Mouse (Mus musculus): ENCODE measurements at regions not wholly inside any gene's neighbourhood (a gene's known extent, or its start where the extent isn't known, plus 50 kb on each side); places are given as distances from the start of the nearest gene placed in this dataset.
"Not testable (repeated sequence)": the region's sequence is repeated elsewhere in the genome, so short reads cannot be mapped to it uniquely, and the experiment has no call there.

DNA sequence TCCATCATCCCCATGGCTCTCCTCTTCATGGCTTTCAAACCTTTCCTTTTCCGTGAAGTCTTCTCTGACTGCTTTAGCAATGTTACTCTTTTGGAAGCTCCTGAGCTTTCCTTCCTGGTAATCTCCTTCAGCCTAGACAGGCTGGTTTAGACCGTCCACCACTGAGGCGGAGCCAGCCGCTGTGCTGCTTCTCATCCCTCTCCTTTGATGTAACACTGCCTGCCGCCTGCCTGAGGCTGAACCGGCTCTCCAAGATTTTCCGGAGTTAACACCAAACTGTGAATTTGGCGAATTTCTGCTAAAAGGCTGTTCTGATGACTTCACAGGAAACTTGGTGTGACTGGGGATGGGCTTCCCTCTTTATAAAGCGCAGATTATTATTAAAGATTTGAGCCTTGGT lies 125.6 kb upstream of the Ranbp3l start:
- H3K9ac ChIP-seq (ENCODE audit: low read depth, low read length), result no peak overlapping the region
- H3K27me3 ChIP-seq (ENCODE audit: control insufficient read depth, insufficient read depth, low read length), result no peaks in the 10 kb centered on the region
- H3K4me1 ChIP-seq (ENCODE audit: control insufficient read depth, insufficient read depth, low read length), result no peaks in the 10 kb centered on the region
- no peaks in the 10 kb centered on the region for H3K9me3 ChIP-seq (replicated peaks; ENCODE audit: control insufficient read depth, low read length)
- no peak for ATAC-seq (replicated peaks; ENCODE audit: insufficient number of reproducible peaks, low FRiP score, low TSS enrichment)
- no peak overlapping the region for H3K4me2 ChIP-seq
- H3K27ac ChIP-seq (ENCODE audit: low read depth, low read length), result no peak overlapping the region
- 31% methylated on average over 9 of the region's 9 CpGs for WGBS (ENCODE audit: insufficient replicate concordance)
- no peak overlapping the region for H3K4me3 ChIP-seq (ENCODE audit: low read depth, low read length)
- no peaks in the 10 kb centered on the region for H3K36me3 ChIP-seq (ENCODE audit: control insufficient read depth, insufficient read depth, low read length)

DNA sequence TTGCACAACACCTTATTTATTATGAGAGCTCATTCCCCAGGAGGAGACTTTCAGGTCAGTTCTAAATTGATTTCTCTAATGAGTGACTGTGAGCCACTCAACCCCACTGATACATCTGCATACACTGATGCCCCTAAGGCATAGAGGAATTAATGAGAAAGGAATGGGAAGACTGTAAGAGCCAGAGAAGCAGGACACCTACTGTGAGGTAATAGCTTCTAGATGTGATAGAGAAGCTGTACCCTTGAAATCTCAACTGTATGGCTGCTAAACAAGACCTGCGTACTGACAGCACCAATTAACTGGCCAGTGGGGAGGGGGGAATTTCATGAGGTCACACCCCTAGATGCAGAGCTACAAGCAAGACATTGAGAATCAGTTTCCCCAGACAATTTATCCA lies 128.3 kb upstream of the Ranbp3l start:
- no peaks in the 10 kb centered on the region for H3K4me1 ChIP-seq (ENCODE audit: control insufficient read depth, insufficient read depth, low read length)
- 78% methylated on average over 1 of the region's 1 CpGs for WGBS (ENCODE audit: insufficient replicate concordance)
- no peak overlapping the region for H3K9ac ChIP-seq (ENCODE audit: low read depth, low read length)
- no peaks in the 10 kb centered on the region for H3K36me3 ChIP-seq (ENCODE audit: control insufficient read depth, insufficient read depth, low read length)
- H3K4me2 ChIP-seq, result no peak overlapping the region
- H3K9me3 ChIP-seq (replicated peaks; ENCODE audit: control insufficient read depth, low read length), result no peaks in the 10 kb centered on the region
- ATAC-seq (replicated peaks; ENCODE audit: insufficient number of reproducible peaks, low FRiP score, low TSS enrichment), result no peak
- H3K27me3 ChIP-seq (ENCODE audit: control insufficient read depth, insufficient read depth, low read length), result no peaks in the 10 kb centered on the region
- H3K27ac ChIP-seq (ENCODE audit: low read depth, low read length), result no peak overlapping the region
- H3K4me3 ChIP-seq (ENCODE audit: low read depth, low read length), result no peak overlapping the region

DNA sequence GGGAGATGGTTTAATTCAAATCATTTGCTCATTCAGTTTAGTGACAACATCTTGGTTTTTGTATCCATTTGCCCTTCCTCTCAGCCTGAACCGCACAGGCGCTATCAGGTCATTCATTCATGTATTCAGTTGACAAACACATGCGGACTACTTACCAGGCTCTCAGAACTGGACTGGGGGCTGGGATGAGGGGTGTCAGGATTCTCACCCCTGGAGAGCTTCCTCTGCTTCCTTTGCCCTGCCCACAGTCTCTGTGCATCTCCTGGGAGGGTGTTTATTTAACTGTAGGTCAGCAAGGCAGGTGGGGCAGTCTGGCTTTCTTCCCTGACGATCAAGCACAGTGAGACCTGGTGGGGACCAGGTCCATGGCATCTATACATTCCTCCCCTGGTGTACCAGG lies 123.6 kb upstream of the Slc1a3 start:
- no peak for ATAC-seq (replicated peaks; ENCODE audit: insufficient number of reproducible peaks, low FRiP score, low TSS enrichment)
- Histone ChIP-seq H3K36me3 (ENCODE audit: control insufficient read depth, insufficient read depth, low read length) (no peaks in the 10 kb centered on the region), H3K4me1 (ENCODE audit: control insufficient read depth, insufficient read depth, low read length) (no peaks in the 10 kb centered on the region), H3K27me3 (ENCODE audit: control insufficient read depth, insufficient read depth, low read length) (no peaks in the 10 kb centered on the region), H3K27ac (ENCODE audit: low read depth, low read length) (no peak overlapping the region), H3K9me3 (replicated peaks; ENCODE audit: control insufficient read depth, low read length) (no peaks in the 10 kb centered on the region), H3K4me2 (no peak overlapping the region), H3K9ac (ENCODE audit: low read depth, low read length) (no peak overlapping the region), H3K4me3 (ENCODE audit: low read depth, low read length) (no peak overlapping the region)
- 69% methylated on average over 4 of the region's 4 CpGs for WGBS (ENCODE audit: insufficient replicate concordance)

DNA sequence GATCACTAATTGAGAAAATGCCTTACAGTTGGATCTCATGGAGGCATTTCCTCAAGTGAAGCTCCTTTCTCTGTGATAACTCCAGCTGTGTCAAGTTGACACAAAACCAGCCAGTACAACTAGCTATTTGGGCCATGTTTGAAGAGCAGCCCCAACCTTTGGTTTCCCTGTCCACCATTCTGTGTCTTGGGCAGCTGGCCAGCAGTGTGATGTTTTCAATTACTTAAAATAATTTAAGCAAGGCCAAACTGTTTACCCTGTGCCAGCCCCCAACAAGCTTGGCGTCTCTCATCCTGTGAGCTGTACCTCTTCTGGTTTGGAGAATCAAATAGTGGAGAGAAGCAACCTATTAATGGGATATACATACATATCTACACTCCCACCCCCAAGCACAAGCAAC lies 122.4 kb upstream of the Slc1a3 start:
- 67% methylated on average over 1 of the region's 1 CpGs for WGBS (ENCODE audit: insufficient replicate concordance)
- no peak for ATAC-seq (replicated peaks; ENCODE audit: insufficient number of reproducible peaks, low FRiP score, low TSS enrichment)
- Histone ChIP-seq H3K27ac (ENCODE audit: low read depth, low read length) (no peak overlapping the region), H3K27me3 (ENCODE audit: control insufficient read depth, insufficient read depth, low read length) (no peaks in the 10 kb centered on the region), H3K4me1 (ENCODE audit: control insufficient read depth, insufficient read depth, low read length) (no peaks in the 10 kb centered on the region), H3K4me2 (no peak overlapping the region), H3K36me3 (ENCODE audit: control insufficient read depth, insufficient read depth, low read length) (no peaks in the 10 kb centered on the region), H3K9ac (ENCODE audit: low read depth, low read length) (no peak overlapping the region), H3K4me3 (ENCODE audit: low read depth, low read length) (no peak overlapping the region), H3K9me3 (replicated peaks; ENCODE audit: control insufficient read depth, low read length) (no peaks in the 10 kb centered on the region)

DNA sequence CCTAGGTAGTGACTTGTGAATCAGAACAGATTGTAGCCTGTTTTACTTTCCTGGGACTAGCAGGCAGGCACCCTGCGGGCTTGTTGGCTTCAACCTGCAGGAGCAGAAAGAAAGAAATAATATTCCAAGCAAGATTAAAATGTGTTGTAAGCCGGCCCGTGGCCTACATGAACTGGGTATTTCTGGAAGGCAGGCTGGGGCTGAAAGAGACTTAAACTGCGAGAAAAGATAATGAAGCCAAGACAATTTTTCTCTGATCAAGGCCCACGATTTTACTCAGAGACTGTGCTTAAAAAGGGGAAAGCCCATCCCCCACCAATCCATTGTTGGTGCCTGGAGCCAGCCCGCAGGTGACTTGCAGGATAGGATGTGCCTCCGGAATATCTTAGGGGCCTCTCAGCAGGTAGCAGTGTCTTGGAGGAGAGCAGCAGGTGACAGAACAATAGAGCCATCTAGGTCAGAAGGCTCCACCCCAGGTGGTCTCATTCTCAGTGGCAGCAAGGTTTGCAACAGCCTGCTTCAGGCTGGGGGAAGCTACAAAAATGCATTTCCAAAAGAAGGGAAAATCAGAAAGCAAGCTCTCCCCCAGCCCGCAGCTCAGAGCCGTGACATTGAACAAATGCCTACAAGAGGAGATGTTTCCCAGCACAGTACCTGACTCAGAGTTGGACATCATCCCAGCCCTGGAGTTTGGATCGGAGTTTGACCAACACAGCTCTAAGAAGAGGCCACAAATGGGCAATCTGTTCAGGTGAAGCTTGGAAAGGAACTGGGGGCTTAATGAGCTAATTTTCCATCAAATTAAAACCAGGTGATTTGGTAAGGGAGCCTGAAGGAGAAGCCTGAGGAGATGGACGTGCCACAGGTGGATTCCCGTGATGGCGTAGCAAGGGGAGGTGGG lies 121.4 kb upstream of the Slc1a3 start:
- Histone ChIP-seq H3K9ac (ENCODE audit: low read depth, low read length) (no peak overlapping the region), H3K27ac (ENCODE audit: low read depth, low read length) (no peak overlapping the region), H3K4me2 (no peak overlapping the region), H3K4me1 (ENCODE audit: control insufficient read depth, insufficient read depth, low read length) (no peaks in the 10 kb centered on the region), H3K36me3 (ENCODE audit: control insufficient read depth, insufficient read depth, low read length) (no peaks in the 10 kb centered on the region), H3K4me3 (ENCODE audit: low read depth, low read length) (no peak overlapping the region), H3K27me3 (ENCODE audit: control insufficient read depth, insufficient read depth, low read length) (no peaks in the 10 kb centered on the region), H3K9me3 (replicated peaks; ENCODE audit: control insufficient read depth, low read length) (no peaks in the 10 kb centered on the region)
- WGBS (ENCODE audit: insufficient replicate concordance), result 57% methylated on average over 13 of the region's 13 CpGs
- ATAC-seq (replicated peaks; ENCODE audit: insufficient number of reproducible peaks, low FRiP score, low TSS enrichment), result no peak

DNA sequence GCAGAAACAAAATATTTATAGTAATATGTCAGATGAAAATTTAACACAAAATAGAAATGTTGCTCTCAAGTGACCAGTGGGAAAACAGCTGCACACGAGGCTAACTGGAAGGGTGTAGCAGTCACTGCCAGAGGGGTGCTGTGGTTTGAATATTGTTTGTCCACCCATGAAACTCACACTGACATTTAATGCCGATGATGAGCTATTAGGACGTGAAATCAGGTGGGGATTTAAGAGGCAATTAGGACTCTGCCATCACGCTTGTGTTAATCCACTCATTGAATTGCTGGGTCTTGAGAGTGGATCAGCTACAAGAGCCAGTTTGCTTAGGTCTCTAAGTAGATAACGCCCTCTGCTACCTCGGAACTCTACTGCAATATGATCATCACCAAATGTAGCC lies 114.3 kb upstream of the Slc1a3 start:
- Histone ChIP-seq H3K27ac (ENCODE audit: low read depth, low read length) (no peak overlapping the region), H3K27me3 (ENCODE audit: control insufficient read depth, insufficient read depth, low read length) (no peaks in the 10 kb centered on the region), H3K4me3 (ENCODE audit: low read depth, low read length) (no peak overlapping the region), H3K4me2 (no peak overlapping the region), H3K4me1 (ENCODE audit: control insufficient read depth, insufficient read depth, low read length) (no peaks in the 10 kb centered on the region), H3K9ac (ENCODE audit: low read depth, low read length) (no peak overlapping the region), H3K36me3 (ENCODE audit: control insufficient read depth, insufficient read depth, low read length) (no peaks in the 10 kb centered on the region), H3K9me3 (replicated peaks; ENCODE audit: control insufficient read depth, low read length) (no peaks in the 10 kb centered on the region)
- ATAC-seq (replicated peaks; ENCODE audit: insufficient number of reproducible peaks, low FRiP score, low TSS enrichment), result no peak
- 80% methylated on average over 6 of the region's 6 CpGs for WGBS (ENCODE audit: insufficient replicate concordance)

DNA sequence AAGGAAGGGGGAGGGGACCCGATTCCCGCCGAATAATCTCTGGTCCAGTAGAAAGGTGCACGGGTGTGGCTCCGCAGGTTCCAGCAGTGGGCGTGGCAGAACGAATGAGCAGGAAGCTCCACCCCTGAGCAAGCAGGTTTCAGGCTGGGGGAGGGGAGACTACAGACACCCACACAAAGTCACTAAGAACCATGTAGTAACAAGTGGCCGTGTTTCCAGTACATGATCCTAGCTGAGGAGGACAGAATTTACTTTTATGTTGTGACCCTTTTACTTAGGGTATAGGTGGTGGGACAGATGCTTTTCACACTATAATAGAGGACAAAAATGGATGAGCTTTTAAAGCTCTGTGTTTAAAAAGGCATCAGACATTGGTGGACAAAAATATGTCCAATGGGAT lies 112.2 kb upstream of the Slc1a3 start:
- H3K4me3 ChIP-seq (ENCODE audit: low read depth, low read length); H3K9ac ChIP-seq (ENCODE audit: low read depth, low read length); H3K27me3 ChIP-seq (ENCODE audit: control insufficient read depth, insufficient read depth, low read length); H3K36me3 ChIP-seq (ENCODE audit: control insufficient read depth, insufficient read depth, low read length); H3K4me2 ChIP-seq; H3K27ac ChIP-seq (ENCODE audit: low read depth, low read length); H3K4me1 ChIP-seq (ENCODE audit: control insufficient read depth, insufficient read depth, low read length); H3K9me3 ChIP-seq (replicated peaks; ENCODE audit: control insufficient read depth, low read length); ATAC-seq (replicated peaks; ENCODE audit: insufficient number of reproducible peaks, low FRiP score, low TSS enrichment): not testable (repeated sequence)
- 90% methylated on average over 1 of the region's 8 CpGs for WGBS (ENCODE audit: insufficient replicate concordance)

DNA sequence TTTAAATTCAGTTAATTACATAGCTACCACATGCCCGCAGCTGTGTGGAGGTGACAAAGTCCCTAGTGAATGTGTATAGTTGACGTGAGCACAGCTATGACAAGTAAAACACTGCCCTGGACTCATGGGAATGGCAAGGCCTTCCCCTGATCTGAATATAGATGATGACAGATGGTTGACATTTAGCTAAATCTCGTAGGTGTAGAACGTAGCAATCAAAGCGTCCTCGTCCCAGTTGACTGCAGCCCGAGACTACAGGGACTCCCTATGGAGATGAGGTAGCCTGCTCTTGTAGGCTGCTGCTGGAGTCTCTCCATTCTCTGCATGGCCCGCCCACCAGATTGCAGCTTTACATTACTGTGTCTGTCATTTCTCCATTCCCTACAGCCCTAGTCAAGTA lies 107.0 kb upstream of the Slc1a3 start:
- no peak overlapping the region for H3K27ac ChIP-seq (ENCODE audit: low read depth, low read length)
- no peaks in the 10 kb centered on the region for H3K27me3 ChIP-seq (ENCODE audit: control insufficient read depth, insufficient read depth, low read length)
- ATAC-seq (replicated peaks; ENCODE audit: insufficient number of reproducible peaks, low FRiP score, low TSS enrichment), result no peak
- no peaks in the 10 kb centered on the region for H3K36me3 ChIP-seq (ENCODE audit: control insufficient read depth, insufficient read depth, low read length)
- no peak overlapping the region for H3K9ac ChIP-seq (ENCODE audit: low read depth, low read length)
- no peak overlapping the region for H3K4me2 ChIP-seq
- 84% methylated on average over 8 of the region's 8 CpGs for WGBS (ENCODE audit: insufficient replicate concordance)
- H3K4me1 ChIP-seq (ENCODE audit: control insufficient read depth, insufficient read depth, low read length), result no peaks in the 10 kb centered on the region
- H3K9me3 ChIP-seq (replicated peaks; ENCODE audit: control insufficient read depth, low read length), result no peaks in the 10 kb centered on the region
- no peak overlapping the region for H3K4me3 ChIP-seq (ENCODE audit: low read depth, low read length)

Data from heart, embryonic 11.5 days (tissue).